Mouse (Mus musculus): ENCODE results near the gene Apoa1. TPM values are rescaled to one million over a fixed set of nuclear protein-coding genes. Genes with fewer than 3 reads are reported as not detected.
A peak's percentile ranks its signal among the peaks of the same experiment; 100 is the strongest.

Apoa1 gene
- total RNA-seq, 2 experiments from 2014 or later: 0.44 TPM; not detected in 1

- DNase-seq (ENCODE audit: extremely low spot score in 1 of 2, low spot score in 1 of 2): no peak
Observed at GRCm38 (mm10) chr9:46214946-46215337, 13.4 kb upstream of the Apoa1 start.

- no peak for DNase-seq (ENCODE audit: extremely low spot score in 1 of 2, low spot score in 1 of 2)
Observed at GRCm38 (mm10) chr9:46215338-46216322, 12.8 kb upstream of the Apoa1 start.

- DNase-seq (ENCODE audit: extremely low spot score in 1 of 2, low spot score in 1 of 2): no peak
Observed at GRCm38 (mm10) chr9:46216744-46217470, 11.5 kb upstream of the Apoa1 start.

GRCm38 (mm10) chr9:46218176-46218575, 10.2 kb upstream of the Apoa1 start:
- no peak for DNase-seq (ENCODE audit: extremely low spot score in 1 of 2, low spot score in 1 of 2)

- no peak for DNase-seq (ENCODE audit: extremely low spot score in 1 of 2, low spot score in 1 of 2)
Observed at GRCm38 (mm10) chr9:46223090-46223489, 5.3 kb upstream of the Apoa1 start.

- DNase-seq (ENCODE audit: extremely low spot score in 1 of 2, low spot score in 1 of 2): no peak
Observed at GRCm38 (mm10) chr9:46224101-46224500, 4.3 kb upstream of the Apoa1 start.

GRCm38 (mm10) chr9:46224945-46225660, 3.3 kb upstream of the Apoa1 start:
- DNase-seq (ENCODE audit: extremely low spot score in 1 of 2, low spot score in 1 of 2): no peak

- DNase-seq (ENCODE audit: extremely low spot score in 1 of 2, low spot score in 1 of 2): no peak
Observed at GRCm38 (mm10) chr9:46227064-46227614, 1.2 kb upstream of the Apoa1 start.

- peak; percentile 60 to 77 for DNase-seq (ENCODE audit: extremely low spot score in 1 of 2, low spot score in 1 of 2)
Observed at GRCm38 (mm10) chr9:46229573-46230449, 1.4 kb downstream of the Apoa1 start.

GRCm38 (mm10) chr9:46230450-46230975, 2.1 kb downstream of the Apoa1 start:
- DNase-seq (ENCODE audit: extremely low spot score in 1 of 2, low spot score in 1 of 2): no peak

GRCm38 (mm10) chr9:46235196-46235595, 6.8 kb downstream of the Apoa1 start:
- DNase-seq (ENCODE audit: extremely low spot score in 1 of 2, low spot score in 1 of 2): no peak

- DNase-seq (ENCODE audit: extremely low spot score in 1 of 2, low spot score in 1 of 2): no peak
Observed at GRCm38 (mm10) chr9:46235596-46235648, 7.0 kb downstream of the Apoa1 start, which contains the start of gene Apoc3. Gene Apoc3, minus strand, starts transcription at chr9:46235636.

GRCm38 (mm10) chr9:46235649-46236048, 7.3 kb downstream of the Apoa1 start:
- no peak for DNase-seq (ENCODE audit: extremely low spot score in 1 of 2, low spot score in 1 of 2)

GRCm38 (mm10) chr9:46238850-46239249, 10.5 kb downstream of the Apoa1 start:
- DNase-seq (ENCODE audit: extremely low spot score in 1 of 2, low spot score in 1 of 2): no peak

- DNase-seq (ENCODE audit: extremely low spot score in 1 of 2, low spot score in 1 of 2): no peak
Observed at GRCm38 (mm10) chr9:46240526-46241153, 12.3 kb downstream of the Apoa1 start, which contains the start of gene Apoa4. Gene Apoa4, plus strand, starts transcription at chr9:46240696.

GRCm38 (mm10) chr9:46241818-46242217, 13.4 kb downstream of the Apoa1 start:
- DNase-seq (ENCODE audit: extremely low spot score in 1 of 2, low spot score in 1 of 2): no peak

- DNase-seq (ENCODE audit: extremely low spot score in 1 of 2, low spot score in 1 of 2): no peak
Observed at GRCm38 (mm10) chr9:46243122-46243521, 14.7 kb downstream of the Apoa1 start.

GRCm38 (mm10) chr9:46243584-46243983, 15.2 kb downstream of the Apoa1 start:
- DNase-seq (ENCODE audit: extremely low spot score in 1 of 2, low spot score in 1 of 2): no peak

GRCm38 (mm10) chr9:46246752-46247324, 18.5 kb downstream of the Apoa1 start:
- DNase-seq (ENCODE audit: extremely low spot score in 1 of 2, low spot score in 1 of 2): peak in 1 of 2 experiments; percentile 70
